Mouse (Mus musculus): ENCODE measurements around the gene Iltifb.
"Not testable (repeated sequence)": the region's sequence is repeated elsewhere in the genome, so short reads cannot be mapped to it uniquely, and the experiment has no call there.

GRCm38 (mm10) chr10:118240680-118241079, 54.2 kb downstream of the Iltifb start, which contains the start of gene Gm32717:
- not testable (repeated sequence) for TF ChIP-seq POLR2A (IDR thresholded peaks at IDR 0.05; ENCODE audit: borderline replicate concordance, insufficient read depth, low read length); CTCF (IDR thresholded peaks at IDR 0.05; ENCODE audit: borderline replicate concordance, insufficient read depth, low read depth, low read length)
